Mouse (Mus musculus) cortical plate, adult 2 months (tissue): ENCODE data around the gene Phka1.

Experiments
- CTCF ChIP-seq: fragments of 200-500 bp; IDR thresholded peaks from 2 replicates; pipeline ENCODE4 v1.5.1; 2011; ENCODE audit warnings: mild to moderate bottlenecking, control low read depth, low read length; ENCODE audit not compliant: insufficient read depth; ENCODE audit errors: extremely low read depth
- POLR2A ChIP-seq: fragments of 200-500 bp; IDR thresholded peaks from 2 replicates; pipeline ENCODE4 v1.6.1; 2011; ENCODE audit warnings: mild to moderate bottlenecking, low read length, control low read depth; ENCODE audit not compliant: insufficient read depth; ENCODE audit errors: extremely low read depth

DNA sequence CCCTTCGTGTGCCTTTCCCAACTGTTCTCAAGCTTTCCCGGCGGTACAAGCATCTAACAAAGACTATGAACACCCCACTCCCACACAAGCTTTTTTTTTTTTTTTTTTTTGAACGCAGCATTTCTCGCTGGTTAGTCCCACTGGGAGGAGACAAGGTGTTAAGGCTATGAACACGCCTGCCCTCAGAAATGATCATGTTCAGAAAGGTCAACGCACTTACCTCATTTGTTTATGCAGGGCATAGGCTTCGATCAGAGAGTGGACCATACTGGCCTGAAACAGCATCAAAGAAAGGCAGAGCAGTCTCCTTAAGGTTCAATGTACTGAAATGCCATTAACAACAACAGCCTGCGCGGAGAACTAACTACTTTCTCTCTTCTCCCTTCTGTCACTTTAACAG is 139.9 kb downstream of the Phka1 start:
- TF ChIP-seq POLR2A (no peak), CTCF (no peak)
